Mouse (Mus musculus): ENCODE results near the gene Lrg1.

GRCm38 (mm10) chr17:56079921-56080320, 41.9 kb downstream of the Lrg1 start:
- TF ChIP-seq CTCF (conservative IDR thresholded peaks at IDR 0.05; ENCODE audit: low read length) (no peak), POU5F1 (IDR thresholded peaks at IDR 0.05; ENCODE audit: borderline replicate concordance, low read length) (no peak)
